Mouse (Mus musculus): ENCODE measurements around the gene Nlk.
"Not testable (repeated sequence)": the region's sequence is repeated elsewhere in the genome, so short reads cannot be mapped to it uniquely, and the experiment has no call there.

Nlk gene

DNA sequence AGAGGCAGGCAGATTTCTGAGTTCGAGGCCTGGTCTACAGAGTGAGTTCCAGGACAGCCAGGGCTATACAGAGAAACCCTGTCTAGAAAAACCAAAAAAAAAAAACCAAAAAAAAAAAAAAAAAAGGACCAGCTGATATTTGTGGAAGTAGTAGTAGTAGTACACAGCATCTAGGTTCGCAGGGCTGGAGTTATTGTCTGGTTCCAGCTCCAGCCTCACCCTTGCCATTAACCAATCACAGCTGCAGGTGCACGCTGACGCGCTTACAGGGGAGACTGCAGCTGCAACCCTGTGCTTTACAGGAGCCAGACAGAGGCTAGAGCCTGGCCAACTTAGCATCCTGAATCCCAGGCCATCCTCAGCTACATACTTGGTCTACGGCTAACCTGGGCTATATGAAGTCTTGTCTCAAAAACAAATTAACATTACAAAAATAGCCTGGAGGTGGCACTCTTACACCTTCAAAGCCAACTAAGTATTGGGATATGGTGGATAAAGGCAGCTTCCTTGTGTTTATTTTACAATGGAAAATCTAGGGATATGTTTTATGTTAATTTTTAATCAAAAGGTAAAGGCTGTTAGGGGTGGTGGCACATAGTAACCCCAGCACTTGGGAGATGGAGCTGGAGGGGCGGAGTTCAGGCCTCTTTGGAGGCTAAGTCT, 152.6 kb downstream of the Nlk start:
- no peak for DNase-seq (ENCODE audit: low spot score)

DNA sequence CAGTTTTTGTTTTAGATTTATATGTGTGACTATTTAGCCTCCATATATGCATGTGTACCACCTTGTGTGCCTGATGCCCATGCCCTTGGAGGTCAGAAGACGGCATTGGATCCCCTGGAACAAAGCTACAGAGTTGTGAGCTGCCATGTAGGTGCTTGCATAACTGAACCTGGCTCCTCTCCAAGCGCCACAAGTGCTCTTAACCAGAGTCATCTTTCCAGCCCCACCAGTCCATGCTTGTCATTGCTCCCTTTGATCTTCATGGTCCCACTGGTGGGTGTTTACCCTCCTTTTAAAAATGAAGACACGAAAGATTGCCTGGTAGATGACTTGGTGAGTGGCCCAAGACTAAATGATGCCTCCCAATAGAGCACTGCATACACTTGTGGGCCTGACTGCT, 156.8 kb downstream of the Nlk start:
- DNase-seq (ENCODE audit: low spot score), result no peak

DNA sequence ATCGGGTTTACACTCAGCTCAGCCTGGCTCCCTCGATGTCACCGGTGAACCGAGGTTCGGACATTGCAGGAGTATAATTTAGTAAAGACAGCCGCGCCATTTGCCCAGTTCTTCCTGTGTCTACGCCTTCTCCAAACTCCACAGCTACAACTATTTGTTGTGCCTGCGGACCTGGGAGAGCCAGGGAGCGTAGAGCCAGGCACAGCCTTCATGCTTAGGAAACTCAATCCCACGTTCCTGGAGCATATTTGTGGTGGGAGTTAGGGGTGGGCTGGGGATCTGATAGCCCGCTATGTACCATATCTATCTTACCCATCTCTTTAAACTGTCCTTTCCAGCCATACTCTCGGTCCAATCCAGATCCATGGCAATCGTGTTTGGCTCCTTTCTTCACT, 160.5 kb downstream of the Nlk start:
- DNase-seq (ENCODE audit: low spot score), result no peak

DNA sequence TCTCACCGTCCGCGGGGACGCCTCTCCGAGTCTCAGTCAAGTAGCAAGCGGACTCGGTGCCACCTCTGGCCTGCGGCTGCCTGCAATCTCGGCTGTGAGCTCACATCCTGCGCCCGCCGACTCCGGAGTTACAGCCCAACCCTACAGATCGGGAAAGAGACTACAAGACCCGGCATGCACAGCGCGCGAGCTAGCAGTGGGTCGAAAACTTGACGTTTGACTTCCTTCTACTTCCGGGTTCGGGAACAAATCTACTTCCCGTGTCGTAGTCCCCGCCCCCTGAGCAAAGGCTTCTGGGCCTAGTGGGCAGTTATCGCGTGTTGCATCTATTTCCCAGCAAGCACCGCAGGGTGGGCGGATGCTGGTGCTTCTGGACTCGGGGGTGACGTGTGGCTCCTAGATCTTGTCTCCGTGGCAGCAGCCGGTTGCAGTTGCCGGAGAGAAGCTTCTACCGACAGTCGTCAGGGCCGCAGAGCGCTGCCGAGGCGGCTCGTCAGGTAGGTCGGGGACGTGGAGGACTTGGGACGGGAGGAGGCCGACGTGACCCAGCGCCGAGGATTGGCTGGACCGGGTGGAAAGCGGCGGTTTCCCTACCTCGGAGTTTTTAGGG, 161.0 kb downstream of the Nlk start, which contains the start of the genes Tnfaip1 and Ift20:
Gene Tnfaip1, minus strand, starts transcription at position 253 of the 610 bp plus-strand sequence.
Gene Ift20, plus strand, starts transcription at position 282 of the 610 bp plus-strand sequence.
- DNase-seq (ENCODE audit: low spot score), result peak; percentile 99

DNA sequence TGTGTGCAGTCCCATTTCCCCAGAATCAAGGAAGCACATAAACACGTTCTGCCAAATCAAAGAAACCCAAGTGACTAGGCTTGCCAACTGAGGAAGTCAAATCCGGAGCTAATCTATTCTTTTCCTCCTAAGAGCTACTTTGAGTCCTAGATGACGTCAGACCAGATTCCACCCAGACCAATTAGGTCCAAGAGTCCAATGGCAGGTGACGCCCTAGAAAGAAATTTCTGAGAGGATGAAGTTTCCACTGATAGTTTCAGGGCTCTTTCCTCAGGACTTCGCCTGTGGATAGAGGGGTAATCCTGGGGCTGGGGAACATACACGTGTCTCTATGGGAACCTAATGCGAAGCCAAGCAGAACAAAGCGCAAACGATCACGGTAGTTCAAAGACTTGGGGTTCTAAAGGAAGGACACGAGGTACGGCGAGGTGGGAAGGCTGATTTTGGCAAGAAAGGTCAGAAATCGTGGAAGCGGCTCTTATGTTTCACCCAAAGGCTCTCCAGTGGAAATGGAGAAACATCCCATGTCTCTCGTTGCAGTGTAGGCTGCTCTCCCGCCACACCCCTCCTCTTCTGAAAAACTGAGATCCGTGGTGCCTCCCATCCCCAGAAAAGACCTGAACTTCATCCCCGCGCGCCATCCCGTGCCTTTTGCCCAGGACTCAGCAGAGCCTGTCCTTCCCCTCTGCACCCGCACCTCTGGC, 161.6 kb downstream of the Nlk start:
- DNase-seq (ENCODE audit: low spot score), result peak; percentile 77

DNA sequence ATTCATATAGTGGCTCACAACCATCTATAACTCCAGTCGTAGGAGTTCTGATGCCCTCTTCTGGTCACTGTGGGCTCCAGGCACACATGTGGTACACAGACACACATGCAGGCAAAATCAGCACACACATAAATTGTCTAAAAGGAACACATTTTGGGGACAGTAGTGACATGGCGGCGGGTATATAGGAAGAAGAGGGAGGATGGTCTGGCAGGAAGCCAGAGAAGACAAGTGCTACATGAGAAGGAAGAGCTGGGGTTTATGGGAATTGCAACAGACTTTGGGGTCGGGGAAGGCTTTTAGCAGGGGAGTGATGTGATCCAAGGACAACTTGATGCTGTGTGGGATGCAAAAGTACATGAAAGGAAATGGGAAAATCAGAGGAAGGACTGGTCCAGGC, 162.7 kb downstream of the Nlk start:
- DNase-seq (ENCODE audit: low spot score), result no peak

DNA sequence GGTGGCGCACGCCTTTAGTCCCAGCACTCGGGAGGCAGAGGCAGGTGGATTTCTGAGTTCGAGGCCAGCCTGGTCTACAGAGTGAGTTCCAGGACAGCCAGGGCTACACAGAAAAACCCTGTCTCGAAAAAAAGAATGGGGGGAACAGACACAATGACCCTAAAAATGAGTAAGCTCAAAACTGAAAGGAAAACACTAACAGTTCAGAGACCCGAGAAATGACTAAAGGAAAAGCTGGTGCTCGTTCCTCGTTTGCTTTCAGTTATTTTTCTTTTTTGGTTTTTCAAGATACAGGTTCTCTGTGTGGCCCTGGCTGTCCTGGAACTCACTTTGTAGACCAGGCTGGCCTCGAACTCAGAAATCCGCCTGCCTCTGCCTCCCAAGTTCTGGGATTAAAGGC, 165.7 kb downstream of the Nlk start:
- not testable (repeated sequence) for DNase-seq (ENCODE audit: low spot score)

DNA sequence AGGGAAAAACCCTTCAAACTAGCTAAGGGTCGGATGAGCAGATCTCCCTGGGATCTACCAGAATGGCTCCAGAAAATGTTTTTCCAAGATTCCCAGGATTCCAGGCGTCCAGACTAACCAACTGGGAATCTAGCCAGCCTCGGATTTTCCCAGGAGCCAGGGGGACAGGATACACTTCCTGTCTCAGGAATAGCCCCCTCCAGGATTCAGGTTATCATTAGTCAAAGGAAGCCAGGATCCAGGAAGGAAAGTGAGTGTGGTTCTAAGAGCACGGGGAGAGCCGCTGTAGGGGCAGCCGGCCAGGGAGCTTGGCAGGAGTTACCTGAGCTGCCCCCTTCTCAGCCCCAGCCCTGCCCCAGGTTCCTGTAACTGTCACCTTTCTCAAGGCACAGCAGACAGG, 166.1 kb downstream of the Nlk start:
- no peak for DNase-seq (ENCODE audit: low spot score)

DNA sequence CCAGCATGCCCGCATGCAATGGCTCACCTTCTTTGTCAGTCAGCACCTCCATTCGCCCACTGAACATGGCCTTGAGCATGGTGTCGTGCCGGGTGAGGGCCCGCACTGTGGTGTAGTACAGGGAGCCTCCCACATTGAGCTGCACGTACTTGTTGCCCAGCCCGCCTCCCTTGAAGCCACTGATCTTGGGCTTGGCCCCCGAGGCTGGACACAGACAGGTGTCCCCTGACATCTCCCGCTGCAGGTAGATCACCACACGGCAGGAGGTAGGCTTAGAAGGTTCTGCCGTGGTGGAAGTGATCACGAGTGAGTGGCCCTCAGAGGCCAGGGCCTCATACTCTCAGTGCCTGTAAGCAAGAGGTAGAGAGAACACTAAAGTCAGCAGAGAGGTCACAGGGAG, 167.2 kb downstream of the Nlk start:
- DNase-seq (ENCODE audit: low spot score), result no peak

DNA sequence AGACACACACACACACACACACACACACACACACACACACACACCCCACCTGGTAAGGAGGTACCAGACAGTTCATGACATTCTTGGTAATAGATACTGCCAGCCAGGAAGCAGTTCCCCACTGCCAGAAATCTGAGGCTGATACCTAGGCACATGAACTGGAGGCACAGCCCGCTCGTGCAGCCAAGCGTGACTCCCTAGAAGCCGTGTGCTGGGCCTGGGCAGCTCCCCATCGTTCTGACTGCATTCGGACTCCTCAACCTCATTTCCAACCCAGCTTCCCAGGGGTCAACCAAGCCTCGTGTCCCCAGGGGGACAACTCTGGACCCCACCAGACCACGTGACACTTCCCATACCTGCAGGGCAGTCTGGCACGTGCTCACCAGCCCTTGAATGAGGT, 168.5 kb downstream of the Nlk start:
- no peak for DNase-seq (ENCODE audit: low spot score)

DNA sequence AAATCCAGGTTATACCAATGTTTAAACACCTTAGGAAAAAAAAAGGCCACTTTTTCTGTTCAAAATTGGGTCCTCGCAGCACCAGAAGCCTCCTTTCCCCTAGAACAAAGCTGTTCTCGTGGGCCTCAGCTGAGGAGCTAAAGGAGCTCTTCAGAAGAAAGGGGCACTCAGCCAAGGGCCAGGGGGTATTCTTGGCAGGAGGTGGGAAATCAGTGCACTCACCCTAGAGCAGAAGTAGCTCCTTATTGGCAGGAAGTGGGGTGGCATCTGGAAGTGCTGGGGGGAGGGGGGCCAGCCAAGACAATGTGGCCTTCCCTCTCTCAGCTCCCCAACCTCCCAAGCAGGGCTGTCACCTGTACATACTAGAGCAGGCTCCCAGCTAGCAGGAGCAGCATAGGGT, 172.3 kb downstream of the Nlk start:
- no peak for DNase-seq (ENCODE audit: low spot score)

DNA sequence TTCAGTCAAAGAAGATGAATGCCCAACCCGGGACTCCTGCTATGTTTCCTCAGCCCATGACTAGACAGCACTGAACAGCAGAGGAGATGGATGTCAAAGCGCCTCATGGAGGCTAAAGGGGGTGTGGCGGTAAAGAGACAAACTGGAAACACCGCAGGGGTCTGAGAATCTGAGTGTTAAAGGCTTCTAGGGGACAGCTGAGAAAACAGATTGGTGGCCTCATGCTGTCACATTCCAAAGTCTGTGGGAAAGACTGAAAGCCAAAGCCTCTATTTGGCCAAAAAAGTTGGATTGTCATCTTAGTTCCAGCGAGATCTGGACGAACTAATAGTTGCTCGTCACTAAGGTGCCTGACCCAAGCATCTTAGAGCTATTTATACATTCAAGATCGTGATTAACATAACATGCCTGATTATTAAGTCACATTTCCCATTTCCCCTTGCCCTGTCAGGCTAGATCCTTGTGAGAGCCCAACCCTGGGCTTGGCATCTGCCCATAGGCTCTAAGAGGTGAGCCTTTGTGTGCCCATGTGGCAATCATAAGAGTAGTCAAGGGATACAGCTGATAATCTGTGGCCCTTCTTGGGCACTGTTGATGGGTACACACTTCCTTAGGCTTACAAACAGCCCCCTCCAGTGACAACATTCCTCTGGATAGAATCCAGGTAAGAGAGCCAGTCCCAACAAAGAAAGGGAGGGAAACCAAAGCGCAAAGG, 173.8 kb downstream of the Nlk start:
- DNase-seq (ENCODE audit: low spot score), result peak; percentile 24

DNA sequence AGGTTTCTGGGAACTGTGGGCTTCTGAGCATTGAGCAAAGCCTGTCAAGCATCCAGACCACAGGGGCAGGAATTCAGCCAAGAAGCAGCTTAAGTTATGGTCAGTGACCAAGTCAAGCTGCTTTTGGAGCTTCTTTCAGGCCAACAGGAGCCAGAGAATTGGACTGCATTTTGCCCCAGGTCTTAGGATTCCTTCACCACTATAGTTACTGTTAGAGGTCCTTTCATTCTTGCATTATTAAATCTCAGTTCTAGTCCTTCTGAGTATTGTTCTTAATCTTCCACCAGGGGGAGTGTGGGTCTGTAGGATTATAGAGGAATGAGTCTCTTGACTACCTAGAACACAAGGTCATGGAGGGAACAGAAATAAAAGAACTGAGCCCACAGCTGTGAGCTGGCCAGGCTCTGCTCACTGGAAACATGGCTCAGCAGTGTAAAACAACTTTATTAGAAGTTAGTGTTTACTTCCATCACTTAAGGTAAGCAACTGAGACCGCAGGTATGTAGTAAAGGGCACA, 174.6 kb downstream of the Nlk start:
- DNase-seq (ENCODE audit: low spot score), result peak; percentile 31

DNA sequence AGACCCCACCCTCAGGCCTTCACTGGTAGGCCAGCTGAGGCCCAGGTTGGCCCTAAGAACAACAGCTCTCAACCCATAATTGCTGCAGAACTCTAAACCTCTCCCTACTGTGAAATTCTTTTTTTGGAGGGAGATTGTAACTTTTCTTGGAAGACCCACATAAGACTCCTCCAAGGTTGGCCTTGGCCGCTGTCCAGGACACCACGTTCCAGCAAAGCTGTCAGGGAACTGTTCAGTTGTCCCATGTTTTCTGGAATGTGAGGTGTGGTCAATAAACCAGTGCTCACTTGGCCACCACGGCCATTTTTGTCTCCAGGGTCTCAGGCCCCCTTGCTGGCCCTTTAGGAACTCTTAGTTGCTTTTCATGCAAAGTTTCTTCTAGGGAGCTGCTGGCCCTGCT, 175.3 kb downstream of the Nlk start:
- no peak for DNase-seq (ENCODE audit: low spot score)

DNA sequence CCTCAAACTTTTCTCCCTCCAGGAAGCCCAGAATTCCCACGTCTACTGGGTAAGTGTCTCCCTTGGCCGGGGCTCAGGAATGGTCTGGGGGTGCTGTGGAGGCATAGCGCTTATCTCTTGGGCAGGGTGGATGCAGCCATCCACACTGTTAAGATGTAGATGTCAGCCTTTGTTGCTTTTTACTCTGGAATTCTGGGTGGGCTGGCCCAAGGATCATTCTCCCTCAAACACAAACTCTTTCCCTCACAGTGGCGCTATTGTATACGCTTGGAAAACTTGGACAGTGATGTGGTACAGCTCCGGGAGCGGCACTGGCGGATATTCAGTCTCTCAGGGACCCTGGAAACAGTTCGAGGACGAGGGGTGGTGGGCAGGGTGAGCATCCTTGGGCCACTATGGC, 178.2 kb downstream of the Nlk start:
- DNase-seq (ENCODE audit: low spot score), result no peak

Data from embryo, embryonic 10 days (tissue).